Mouse (Mus musculus): ENCODE data around the gene Slc30a7. TPM values are rescaled to one million over a fixed set of nuclear protein-coding genes. Genes with fewer than 3 reads are reported as not detected.
"Not testable (repeated sequence)": the region's sequence is repeated elsewhere in the genome, so short reads cannot be mapped to it uniquely, and the experiment has no call there.

The Slc30a7 gene
- total RNA-seq, 4 experiments from 2014 or later, result 24.8 to 34.4 (median 28.8) TPM

DNA sequence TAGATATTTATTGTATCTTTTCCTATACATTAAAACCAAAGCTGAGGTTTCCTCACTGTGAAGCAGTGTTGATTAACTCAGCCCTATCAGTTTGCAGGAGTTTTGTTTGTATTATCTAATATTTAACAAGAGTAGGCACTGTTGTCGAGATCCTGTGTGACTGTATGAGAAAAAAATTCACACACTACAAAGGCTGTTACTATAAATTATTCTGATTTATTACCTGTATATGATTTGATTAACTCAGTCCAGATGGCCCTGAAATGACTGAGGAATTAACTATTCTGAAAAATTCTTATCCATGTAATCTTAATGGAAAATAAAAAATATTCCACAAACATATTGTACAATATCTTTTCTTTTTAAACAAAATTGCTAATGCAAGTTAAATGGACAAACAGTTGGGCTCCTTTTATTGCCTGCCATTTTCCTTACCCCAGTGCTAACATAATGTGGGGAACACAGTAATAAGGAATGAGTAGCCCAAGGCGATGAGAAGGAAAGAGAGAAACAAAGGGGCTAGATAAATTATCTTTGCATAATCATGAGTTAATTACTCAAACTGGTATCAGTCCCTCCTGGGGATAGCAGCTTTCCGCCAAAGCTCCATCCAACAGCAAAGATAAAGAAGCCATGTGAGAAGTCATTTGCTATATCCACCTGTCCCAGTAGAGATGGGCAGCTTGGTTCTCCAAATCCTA lies 57.8 kb downstream of the Slc30a7 start:
- DNase-seq (ENCODE audit: low spot score in 2 of 2), result no peak

DNA sequence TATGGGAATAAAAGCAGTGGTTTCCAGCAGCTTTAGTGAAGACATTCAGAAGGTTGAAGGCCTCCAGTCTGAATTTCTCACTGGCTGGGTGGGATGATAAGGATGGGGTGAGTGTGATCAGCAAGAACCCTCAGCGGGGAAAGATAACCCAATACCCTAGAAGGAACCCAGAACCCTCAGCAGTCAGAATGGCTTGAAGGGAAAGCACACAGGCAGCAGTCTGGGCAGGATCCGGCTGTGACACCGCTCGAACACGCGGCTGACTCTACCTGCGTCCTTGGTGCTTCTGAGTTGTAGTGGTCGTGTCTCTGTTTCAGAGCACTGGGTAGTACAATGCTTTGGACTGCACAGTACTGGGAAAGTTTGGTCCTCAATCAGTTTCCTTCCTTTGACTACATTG lies 60.9 kb downstream of the Slc30a7 start:
- DNase-seq (ENCODE audit: low spot score in 2 of 2), result no peak

DNA sequence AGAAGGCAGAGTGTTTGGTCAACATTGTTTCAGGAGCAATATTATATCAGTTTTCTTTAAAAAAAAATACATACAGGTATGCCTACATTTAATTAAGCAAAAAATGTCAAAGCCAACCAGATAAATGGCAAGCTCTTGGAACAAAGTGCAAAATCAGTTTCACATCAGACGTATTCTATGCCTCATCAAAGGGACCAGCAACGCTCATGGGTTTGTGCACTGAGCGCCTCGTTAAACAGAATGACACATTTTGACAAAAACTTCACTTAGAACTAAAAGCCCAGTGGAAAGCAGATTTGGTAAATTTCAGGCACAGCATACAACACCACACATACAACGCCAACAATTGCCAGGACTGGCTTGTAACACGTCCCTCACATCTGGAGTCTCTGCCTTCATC lies 62.8 kb downstream of the Slc30a7 start:
- DNase-seq (ENCODE audit: low spot score in 2 of 2), result no peak

- DNase-seq (ENCODE audit: low spot score in 2 of 2), result no peak
These were observed 65.7 kb downstream of the Slc30a7 start for GRCm38 (mm10) chr3:115941464-115941863.

DNA sequence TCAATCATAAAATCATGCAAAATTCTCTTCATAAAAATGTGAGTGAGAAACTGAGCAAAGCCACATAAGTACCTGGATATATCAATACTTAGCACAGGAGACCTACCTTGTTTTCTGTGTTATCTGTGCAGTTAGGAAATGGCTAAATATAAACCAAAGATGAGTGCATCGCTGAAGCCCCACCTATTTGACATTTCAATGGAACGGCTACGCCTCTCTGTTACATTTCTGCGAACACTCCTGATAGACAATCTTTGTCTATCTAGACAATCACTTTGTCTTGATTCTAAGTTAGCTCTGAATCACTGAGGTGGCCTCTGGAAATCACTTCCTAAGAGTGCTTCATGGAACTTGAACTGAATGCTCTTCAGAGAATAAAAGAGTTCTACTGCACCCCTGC lies 66.7 kb downstream of the Slc30a7 start:
- no peak for DNase-seq (ENCODE audit: low spot score in 2 of 2)

DNA sequence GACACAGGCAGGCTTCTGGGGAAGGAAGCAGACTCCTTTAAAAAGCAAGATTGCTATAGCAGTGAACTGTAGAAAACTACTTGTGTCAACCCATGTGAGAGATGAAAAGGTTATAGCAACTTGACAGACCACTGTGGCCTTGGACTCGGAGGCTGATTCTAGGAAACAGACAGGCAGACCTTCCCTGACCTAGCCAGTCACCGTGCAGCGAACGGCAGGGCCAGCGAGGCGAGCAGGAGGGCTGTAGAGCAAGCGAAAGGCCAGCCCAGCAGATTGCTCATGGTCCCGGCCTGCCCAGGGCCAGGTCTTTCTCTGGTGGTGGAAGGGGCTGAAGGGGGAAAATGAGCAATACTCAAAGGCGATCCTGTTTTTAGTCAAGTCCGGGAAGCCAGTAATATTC lies 69.4 kb downstream of the Slc30a7 start:
- DNase-seq (ENCODE audit: low spot score in 2 of 2), result no peak

GRCm38 (mm10) chr3:115936734-115937599 lies 70.2 kb downstream of the Slc30a7 start:
- DNase-seq (ENCODE audit: low spot score in 2 of 2), result no peak

GRCm38 (mm10) chr3:115933293-115934186 lies 73.7 kb downstream of the Slc30a7 start:
- DNase-seq (ENCODE audit: low spot score in 2 of 2), result peak in 1 of 2 experiments; percentile 63

GRCm38 (mm10) chr3:115931701-115932100 lies 75.5 kb downstream of the Slc30a7 start:
- DNase-seq (ENCODE audit: low spot score in 2 of 2), result no peak

GRCm38 (mm10) chr3:115926531-115926930 lies 80.7 kb downstream of the Slc30a7 start:
- DNase-seq (ENCODE audit: low spot score in 2 of 2), result no peak

DNA sequence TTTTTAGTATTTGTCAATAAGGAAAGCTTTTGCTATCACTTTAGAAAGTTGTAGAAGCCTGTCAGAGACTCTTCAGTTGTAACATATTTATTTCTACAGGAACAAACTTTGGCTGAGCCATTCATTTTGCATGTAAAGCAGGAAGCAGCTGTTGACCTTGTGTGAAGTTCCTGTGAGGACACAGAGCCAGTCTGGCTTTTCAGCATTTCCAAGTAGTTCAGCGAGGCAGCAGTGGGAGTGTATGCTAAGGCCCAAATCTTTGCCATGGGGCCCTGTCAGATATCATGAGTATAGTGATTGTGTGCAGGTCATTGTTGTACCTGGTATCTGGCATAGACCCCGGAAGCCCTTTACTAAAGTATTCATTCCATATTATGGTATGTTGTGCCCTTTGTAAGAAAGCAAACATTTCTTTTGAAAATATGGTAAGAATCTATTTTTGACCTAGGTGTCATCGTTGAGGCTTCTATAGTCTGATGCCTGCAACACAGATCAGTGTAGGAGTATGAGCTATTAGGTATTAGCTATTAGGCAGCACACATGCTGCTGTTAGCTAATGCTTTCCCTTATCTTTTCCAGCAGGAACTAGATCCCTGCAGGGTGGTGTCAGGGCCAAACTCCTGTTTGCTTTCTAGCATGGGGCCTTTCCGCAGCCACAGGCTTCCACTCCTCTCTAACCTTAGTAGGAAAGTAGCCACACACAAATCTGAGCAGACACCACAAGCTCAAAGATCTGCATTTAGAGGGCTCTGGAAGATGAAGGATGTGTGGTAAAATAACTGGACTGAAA lies 82.6 kb downstream of the Slc30a7 start:
- no peak for DNase-seq (ENCODE audit: low spot score in 2 of 2)

GRCm38 (mm10) chr3:115907406-115907805 lies 99.8 kb downstream of the Slc30a7 start:
- not testable (repeated sequence) for DNase-seq (ENCODE audit: low spot score in 2 of 2)

GRCm38 (mm10) chr3:115905567-115905966 lies 101.6 kb downstream of the Slc30a7 start:
- DNase-seq (ENCODE audit: low spot score in 2 of 2), result no peak

DNA sequence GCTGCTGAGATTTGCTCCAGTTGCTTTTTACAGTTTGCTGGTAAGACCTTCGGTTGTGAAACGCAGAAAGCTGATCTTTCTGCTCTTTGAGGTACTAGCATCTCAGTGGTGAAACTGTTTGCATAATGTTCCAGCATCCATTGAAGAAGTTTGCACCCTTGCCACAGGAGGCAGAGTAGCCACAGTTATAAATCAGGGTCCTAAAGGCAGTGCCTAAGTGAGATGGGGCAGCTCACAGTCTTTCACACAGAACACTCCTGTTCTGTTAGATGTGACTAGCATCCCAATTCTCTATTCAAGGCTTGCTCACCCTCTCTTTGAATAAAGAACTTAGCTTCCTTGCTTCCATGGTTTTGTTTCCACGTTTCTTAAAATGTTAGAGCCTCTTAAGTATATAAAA lies 102.1 kb downstream of the Slc30a7 start:
- no peak for DNase-seq (ENCODE audit: low spot score in 2 of 2)

DNA sequence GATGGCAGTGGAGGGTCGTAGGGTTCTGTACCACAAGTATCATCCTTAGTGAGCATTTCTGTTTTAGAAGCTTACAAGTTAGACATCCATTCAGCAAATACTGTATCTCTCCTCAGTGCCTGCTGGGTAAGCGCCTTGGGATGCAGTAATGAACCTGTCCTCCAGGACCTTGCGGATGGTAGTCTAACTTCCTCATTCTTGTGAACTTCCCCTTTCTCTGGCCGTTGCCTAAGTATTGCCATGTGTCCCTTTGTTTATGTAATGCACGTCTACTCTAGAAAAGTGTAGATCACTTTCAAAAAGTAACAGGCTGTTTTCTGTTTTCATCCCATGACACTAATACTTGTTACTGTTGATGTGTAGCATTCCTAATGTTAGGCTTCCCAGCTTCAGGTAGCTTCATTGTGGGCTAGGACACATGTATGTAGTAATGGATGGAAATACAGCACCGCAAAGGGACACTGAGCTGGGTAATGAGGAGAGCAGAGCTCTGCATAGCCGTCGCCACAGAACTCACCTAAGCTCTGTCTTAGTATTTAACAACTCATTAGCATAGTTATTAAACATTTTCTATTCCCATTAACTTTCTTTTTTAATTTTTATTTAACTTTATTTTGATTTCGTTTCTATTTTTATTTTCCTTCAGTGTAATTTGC lies 104.8 kb downstream of the Slc30a7 start:
- DNase-seq (ENCODE audit: low spot score in 2 of 2), result no peak

DNA sequence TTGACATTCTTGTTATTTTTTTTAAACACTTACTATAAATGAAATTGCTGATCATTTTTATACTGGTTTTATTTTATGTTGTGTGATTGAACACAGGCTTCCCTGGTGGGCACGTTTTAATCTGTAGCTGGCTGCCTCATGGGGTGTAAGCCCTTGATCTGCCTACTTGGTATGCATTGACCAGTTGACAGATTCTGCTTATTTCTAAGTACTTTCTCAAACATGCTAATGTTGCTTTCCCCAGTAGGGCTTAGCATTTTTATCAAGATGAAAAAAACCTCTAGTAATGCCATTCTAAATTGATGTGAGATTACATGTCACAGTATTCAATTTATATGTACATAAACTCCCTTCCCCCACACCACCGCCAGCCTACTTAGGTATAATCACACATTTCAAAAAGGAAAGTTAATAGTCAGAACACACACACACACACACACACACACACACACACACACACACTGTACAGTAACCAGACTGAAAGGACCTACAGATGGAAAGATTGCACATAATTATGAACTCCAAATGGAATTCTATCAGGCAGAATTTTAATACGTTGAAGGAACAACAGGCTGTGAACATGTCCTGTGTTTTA lies 108.8 kb downstream of the Slc30a7 start:
- no peak for DNase-seq (ENCODE audit: low spot score in 2 of 2)

DNA sequence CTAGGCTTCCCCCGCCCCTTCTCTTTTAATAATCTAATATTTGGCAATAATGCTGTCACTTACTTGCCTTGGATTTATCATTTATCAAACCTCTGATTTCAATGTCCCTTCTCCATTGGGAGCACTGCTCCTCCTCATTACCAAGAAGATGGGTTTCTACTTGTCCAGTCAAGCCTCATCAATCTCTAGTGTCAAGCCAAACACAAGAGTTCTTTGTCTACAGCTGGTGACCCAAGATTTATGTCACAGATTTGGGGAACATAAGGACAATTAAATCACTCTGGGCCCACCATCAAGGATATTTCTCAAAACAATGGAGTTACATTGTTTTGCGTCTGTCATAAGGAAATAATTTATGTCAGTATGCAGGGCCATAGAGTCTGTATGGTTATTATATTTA lies 114.0 kb downstream of the Slc30a7 start:
- DNase-seq (ENCODE audit: low spot score in 2 of 2), result no peak

- DNase-seq (ENCODE audit: low spot score in 2 of 2), result no peak
These were observed 114.9 kb downstream of the Slc30a7 start for GRCm38 (mm10) chr3:115892341-115892740.
